Mouse (Mus musculus): ENCODE data around the gene Wbp11. TPM values are rescaled to one million over a fixed set of nuclear protein-coding genes. Genes with fewer than 3 reads are reported as not detected.

Gene Wbp11
- polyA plus RNA-seq, 1 experiment = 72.3 TPM

DNA sequence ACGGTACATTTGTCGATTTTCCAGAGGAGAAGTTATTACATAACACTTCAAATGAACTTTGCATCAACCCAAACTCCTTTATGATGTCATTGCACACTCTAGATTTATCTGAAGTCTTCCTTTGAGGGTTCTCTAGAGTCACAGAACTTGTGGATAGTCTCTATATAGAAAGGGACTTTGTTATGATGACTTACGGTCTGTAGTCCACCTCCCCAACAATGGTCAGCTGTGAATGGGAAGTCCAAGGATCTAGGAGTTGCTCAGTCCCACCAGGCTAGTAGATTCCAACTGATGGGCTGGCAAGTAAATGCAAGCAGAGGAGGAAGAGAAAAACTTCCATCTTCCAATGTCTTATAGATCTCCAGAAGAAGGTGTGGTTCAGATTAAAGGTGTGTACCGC lies 648 bp upstream of the Wbp11 start:
- Histone ChIP-seq H3K36me3 (ENCODE audit: control insufficient read depth, insufficient read depth, low read length) (peaks cover 16% of the 10 kb centered on the region), H3K4me3 (ENCODE audit: control insufficient read depth, insufficient read depth, low read length) (no peak overlapping the region), H3K27me3 (ENCODE audit: control insufficient read depth, insufficient read depth, low read length) (no peaks in the 10 kb centered on the region), H3K27ac (ENCODE audit: control insufficient read depth, insufficient read depth, low read length) (no peak overlapping the region), H3K4me1 (replicated peaks; ENCODE audit: control insufficient read depth, insufficient read depth, low read length) (peaks cover 15% of the 10 kb centered on the region)
- WGBS = 39% methylated on average over 4 of the region's 4 CpGs
- TF ChIP-seq POLR2A (IDR thresholded peaks at IDR 0.05; ENCODE audit: control insufficient read depth, extremely low read depth, insufficient read depth, low read length, poor library complexity) (no peak), CTCF (IDR thresholded peaks at IDR 0.05; ENCODE audit: borderline replicate concordance, control insufficient read depth, extremely low read depth, insufficient read depth, low read length, poor library complexity) (no peak)
- no peak for DNase-seq

DNA sequence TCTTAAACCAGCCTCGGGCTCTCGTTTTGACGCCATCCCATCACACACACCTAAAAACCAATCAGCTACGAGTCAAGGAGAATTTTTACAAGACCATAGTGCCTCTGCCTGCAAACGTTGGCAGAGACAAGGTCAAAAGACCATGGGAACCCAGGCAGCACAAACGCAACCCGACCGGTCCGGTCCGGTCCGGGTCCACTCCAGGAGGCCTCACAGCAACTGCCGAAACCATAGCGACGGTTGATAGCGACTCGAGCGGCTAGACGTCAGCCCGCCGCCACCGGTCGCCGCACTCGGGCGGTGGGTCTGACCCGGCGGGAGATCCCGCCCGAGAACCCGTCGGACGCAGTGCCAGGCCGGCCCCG lies 535 bp downstream of the Wbp11 start, which contains the start of gene BC049715:
Gene BC049715, plus strand, starts transcription at position 111 of the 365 bp plus-strand sequence.
- WGBS = under 1% methylated on average over 34 of the region's 34 CpGs
- DNase-seq = no peak
- H3K4me1 ChIP-seq (replicated peaks; ENCODE audit: control insufficient read depth, insufficient read depth, low read length) = peaks cover 14% of the 10 kb centered on the region

DNA sequence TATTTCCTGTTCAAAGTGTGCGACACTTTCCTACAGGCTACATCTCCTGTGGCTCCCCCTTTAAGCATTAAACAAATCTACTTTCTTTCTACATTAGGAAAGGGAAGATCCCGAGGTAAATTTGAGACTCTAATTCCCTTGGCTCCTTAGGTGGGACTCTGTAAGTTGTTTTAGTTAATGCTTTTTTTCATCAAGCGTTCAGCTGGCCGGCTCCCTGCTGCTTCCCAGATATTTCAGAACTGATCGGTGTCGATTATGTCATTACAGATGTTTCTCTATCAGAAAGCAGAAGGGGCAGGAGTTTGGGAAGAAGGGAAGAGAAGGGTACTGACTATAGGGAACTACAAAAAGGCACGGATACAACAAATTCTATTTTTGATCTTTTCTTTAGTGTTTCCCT lies 917 bp downstream of the Wbp11 start:
- WGBS = 6% methylated on average over 7 of the region's 7 CpGs
- peaks cover 11% of the 10 kb centered on the region for H3K4me1 ChIP-seq (replicated peaks; ENCODE audit: control insufficient read depth, insufficient read depth, low read length)
- no peaks in the 10 kb centered on the region for H3K27me3 ChIP-seq (ENCODE audit: control insufficient read depth, insufficient read depth, low read length)
- H3K27ac ChIP-seq (ENCODE audit: control insufficient read depth, insufficient read depth, low read length) = no peak overlapping the region
- H3K4me3 ChIP-seq (ENCODE audit: control insufficient read depth, insufficient read depth, low read length) = peak overlapping the region; percentile 80
- no peak for DNase-seq
- H3K36me3 ChIP-seq (ENCODE audit: control insufficient read depth, insufficient read depth, low read length) = peaks cover 26% of the 10 kb centered on the region
- TF ChIP-seq POLR2A (IDR thresholded peaks at IDR 0.05; ENCODE audit: control insufficient read depth, extremely low read depth, insufficient read depth, low read length, poor library complexity) = no peak
- TF ChIP-seq CTCF (IDR thresholded peaks at IDR 0.05; ENCODE audit: borderline replicate concordance, control insufficient read depth, extremely low read depth, insufficient read depth, low read length, poor library complexity) = no peak

More for the DNA sequence above, 535 bp downstream of the Wbp11 start, which contains the start of gene BC049715:
- peak within 1 kb of the TSS; percentile 80 for H3K4me3 ChIP-seq (ENCODE audit: control insufficient read depth, insufficient read depth, low read length)
- no peak for TF ChIP-seq CTCF (IDR thresholded peaks at IDR 0.05; ENCODE audit: borderline replicate concordance, control insufficient read depth, extremely low read depth, insufficient read depth, low read length, poor library complexity)
- no peak for TF ChIP-seq POLR2A (IDR thresholded peaks at IDR 0.05; ENCODE audit: control insufficient read depth, extremely low read depth, insufficient read depth, low read length, poor library complexity)
- peaks cover 22% of the 10 kb centered on the region for H3K36me3 ChIP-seq (ENCODE audit: control insufficient read depth, insufficient read depth, low read length)
- H3K27me3 ChIP-seq (ENCODE audit: control insufficient read depth, insufficient read depth, low read length) = no peaks in the 10 kb centered on the region
- H3K27ac ChIP-seq (ENCODE audit: control insufficient read depth, insufficient read depth, low read length) = no peak within 1 kb of the TSS

DNA sequence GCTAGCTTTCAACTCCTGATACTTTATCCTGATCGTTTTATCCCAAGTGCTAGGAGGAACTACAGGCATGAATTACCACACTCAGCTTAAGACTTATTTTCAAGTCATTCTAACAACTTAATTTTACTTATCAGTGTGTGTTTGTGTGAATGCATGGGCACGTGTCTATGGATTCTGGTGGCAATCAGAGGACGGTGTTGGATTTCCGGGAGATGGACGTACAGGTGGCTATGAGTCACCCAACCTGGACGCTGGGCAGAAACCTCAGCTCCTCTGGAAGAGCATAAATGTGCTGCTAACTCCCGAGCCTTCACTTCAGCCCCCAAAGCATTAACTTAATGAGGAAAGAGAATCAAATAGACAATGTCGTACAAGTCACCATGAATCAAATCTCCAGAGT lies 3.0 kb downstream of the Wbp11 start:
- Histone ChIP-seq H3K36me3 (ENCODE audit: control insufficient read depth, insufficient read depth, low read length) (peaks cover 48% of the 10 kb centered on the region), H3K4me3 (ENCODE audit: control insufficient read depth, insufficient read depth, low read length) (no peak overlapping the region), H3K4me1 (replicated peaks; ENCODE audit: control insufficient read depth, insufficient read depth, low read length) (no peaks in the 10 kb centered on the region), H3K27me3 (ENCODE audit: control insufficient read depth, insufficient read depth, low read length) (no peaks in the 10 kb centered on the region), H3K27ac (ENCODE audit: control insufficient read depth, insufficient read depth, low read length) (no peak overlapping the region)
- WGBS = 97% methylated on average over 8 of the region's 8 CpGs
- TF ChIP-seq CTCF (IDR thresholded peaks at IDR 0.05; ENCODE audit: borderline replicate concordance, control insufficient read depth, extremely low read depth, insufficient read depth, low read length, poor library complexity) (no peak), POLR2A (IDR thresholded peaks at IDR 0.05; ENCODE audit: control insufficient read depth, extremely low read depth, insufficient read depth, low read length, poor library complexity) (no peak)
- no peak for DNase-seq

DNA sequence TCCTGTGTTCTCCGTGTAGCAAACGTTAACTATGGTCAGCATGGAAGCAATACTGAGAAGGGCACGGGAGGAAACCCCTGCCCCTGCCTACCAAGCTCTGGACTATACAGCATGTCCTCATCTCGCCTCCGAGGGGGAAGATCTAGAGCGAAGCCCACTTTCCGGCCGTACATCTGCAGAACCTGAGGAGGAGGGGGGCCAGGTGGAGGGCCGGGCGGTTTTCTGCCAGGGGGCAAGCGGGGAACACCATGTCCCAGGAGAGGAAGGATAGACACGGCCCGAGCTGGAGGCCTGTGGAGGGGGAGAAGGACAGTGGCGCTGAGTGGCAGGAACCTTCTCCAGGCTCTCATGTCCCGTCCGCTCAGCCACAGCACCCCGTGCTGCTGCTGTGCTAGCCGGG lies 6.9 kb downstream of the Wbp11 start:
- WGBS = 98% methylated on average over 18 of the region's 18 CpGs
- TF ChIP-seq POLR2A (IDR thresholded peaks at IDR 0.05; ENCODE audit: control insufficient read depth, extremely low read depth, insufficient read depth, low read length, poor library complexity) (no peak), CTCF (IDR thresholded peaks at IDR 0.05; ENCODE audit: borderline replicate concordance, control insufficient read depth, extremely low read depth, insufficient read depth, low read length, poor library complexity) (no peak)
- H3K36me3 ChIP-seq (ENCODE audit: control insufficient read depth, insufficient read depth, low read length) = peaks cover 87% of the 10 kb centered on the region
- no peak for DNase-seq
- H3K27me3 ChIP-seq (ENCODE audit: control insufficient read depth, insufficient read depth, low read length) = no peaks in the 10 kb centered on the region
- H3K4me1 ChIP-seq (replicated peaks; ENCODE audit: control insufficient read depth, insufficient read depth, low read length) = no peaks in the 10 kb centered on the region
- H3K27ac ChIP-seq (ENCODE audit: control insufficient read depth, insufficient read depth, low read length) = no peak overlapping the region
- H3K4me3 ChIP-seq (ENCODE audit: control insufficient read depth, insufficient read depth, low read length) = no peak overlapping the region

DNA sequence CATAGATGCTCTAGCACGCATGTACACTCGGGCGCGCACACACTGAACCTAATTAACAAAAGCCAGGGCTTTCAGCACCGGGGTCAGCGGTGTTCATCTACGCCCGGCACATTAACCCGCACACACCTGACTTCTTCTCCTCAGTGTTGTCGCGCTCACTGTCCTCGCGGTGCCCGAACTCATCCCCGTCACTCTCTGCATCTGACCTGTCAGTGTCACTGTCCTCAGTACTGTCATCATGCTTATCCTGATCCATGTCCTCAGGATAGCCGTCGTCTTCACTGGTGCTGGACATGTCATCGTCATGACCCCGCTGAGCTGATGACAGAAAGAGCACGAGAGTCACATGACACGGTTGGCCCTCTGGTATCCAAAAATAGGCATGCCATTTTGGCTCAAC lies 7.7 kb downstream of the Wbp11 start:
- H3K27ac ChIP-seq (ENCODE audit: control insufficient read depth, insufficient read depth, low read length) = no peak overlapping the region
- no peaks in the 10 kb centered on the region for H3K27me3 ChIP-seq (ENCODE audit: control insufficient read depth, insufficient read depth, low read length)
- H3K4me1 ChIP-seq (replicated peaks; ENCODE audit: control insufficient read depth, insufficient read depth, low read length) = no peaks in the 10 kb centered on the region
- H3K4me3 ChIP-seq (ENCODE audit: control insufficient read depth, insufficient read depth, low read length) = no peak overlapping the region
- H3K36me3 ChIP-seq (ENCODE audit: control insufficient read depth, insufficient read depth, low read length) = peaks cover 91% of the 10 kb centered on the region
- DNase-seq = no peak
- WGBS = 98% methylated on average over 21 of the region's 21 CpGs
- TF ChIP-seq CTCF (IDR thresholded peaks at IDR 0.05; ENCODE audit: borderline replicate concordance, control insufficient read depth, extremely low read depth, insufficient read depth, low read length, poor library complexity) (no peak), POLR2A (IDR thresholded peaks at IDR 0.05; ENCODE audit: control insufficient read depth, extremely low read depth, insufficient read depth, low read length, poor library complexity) (no peak)

DNA sequence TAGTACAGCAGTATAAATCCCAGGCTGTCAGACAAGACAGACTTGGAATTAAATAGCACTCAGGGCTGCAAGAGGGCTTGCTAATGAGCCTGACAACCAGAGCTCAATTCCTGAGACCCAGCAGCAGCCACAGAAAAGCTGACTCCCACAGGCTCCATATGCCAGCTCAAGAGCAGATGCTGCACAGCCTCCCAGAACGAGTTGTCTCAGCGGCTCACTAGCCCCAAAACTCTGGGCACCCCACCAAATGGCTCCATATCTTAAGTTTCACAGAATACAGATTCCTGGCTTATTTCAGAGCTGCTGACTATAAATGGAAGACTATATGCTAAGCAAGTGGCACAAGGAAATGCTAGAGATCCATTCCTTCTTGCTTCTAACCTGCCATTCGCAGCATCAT lies 10.5 kb downstream of the Wbp11 start:
- Histone ChIP-seq H3K4me3 (ENCODE audit: control insufficient read depth, insufficient read depth, low read length) (no peak overlapping the region), H3K27me3 (ENCODE audit: control insufficient read depth, insufficient read depth, low read length) (no peaks in the 10 kb centered on the region), H3K27ac (ENCODE audit: control insufficient read depth, insufficient read depth, low read length) (no peak overlapping the region), H3K4me1 (replicated peaks; ENCODE audit: control insufficient read depth, insufficient read depth, low read length) (no peaks in the 10 kb centered on the region), H3K36me3 (ENCODE audit: control insufficient read depth, insufficient read depth, low read length) (peaks cover 96% of the 10 kb centered on the region)
- TF ChIP-seq CTCF (IDR thresholded peaks at IDR 0.05; ENCODE audit: borderline replicate concordance, control insufficient read depth, extremely low read depth, insufficient read depth, low read length, poor library complexity) (no peak), POLR2A (IDR thresholded peaks at IDR 0.05; ENCODE audit: control insufficient read depth, extremely low read depth, insufficient read depth, low read length, poor library complexity) (no peak)
- DNase-seq = no peak
- 95% methylated on average over 3 of the region's 3 CpGs for WGBS
